Comparison of ENCODE assay signal across 11 mouse cellular contexts in genomic region chr19:31530616-31531015, GRCm38 (mm10).
DNase-seq lines count a peak whose midpoint lies in the region; ATAC-seq lines count a peak whose summit lies in the region.
"Had no signal": no experiment of that assay in that cellular context is flagged by ENCODE, and none has a peak within 500 bp of the region (broad histone marks: within the 10 kb centered on the region; RNA-seq: fewer than 3 reads in every experiment).

No protein-coding gene starts in this region.

- no peak for ATAC-seq in heart, embryonic 12.5 days (ENCODE audit: insufficient number of reproducible peaks, low FRiP score)
- ATAC-seq in hematopoietic stem cell, adult 5-6 weeks (replicated peaks in 1 of 2; ENCODE audit: insufficient read depth in 1 of 2, low FRiP score in 2 of 2, low TSS enrichment in 1 of 2, low read depth in 1 of 2, poor library complexity in 2 of 2, severe bottlenecking in 2 of 2): peak; percentile 60 to 62; a peak in 3 of 4 replicates
- peak; percentile 81; the same call in 1 of the 2 replicates for ATAC-seq in lung, embryonic 15.5 days (ENCODE audit: borderline replicate concordance, extremely low read depth, low FRiP score, low TSS enrichment)
- no peak for ATAC-seq in CD4-positive, CD25-positive, alpha-beta regulatory T cell, adult 4 months

- peak; percentile 14 to 15 for DNase-seq in heart, adult 18-20 months
- DNase-seq in NIH3T3 (ENCODE audit: low read depth): peak; percentile 95
- DNase-seq in layer of hippocampus, postnatal 25 days (ENCODE audit: extremely low spot score in 1 of 2, low spot score in 1 of 2): no peak
- no peak for DNase-seq in cerebellum, postnatal 25 days
- DNase-seq: thymus, postnatal 25 days had no signal

- no peaks in the 10 kb centered on the region for H3K9me3 ChIP-seq in heart, embryonic 12.5 days (replicated peaks)
- H3K9me3 ChIP-seq in lung, embryonic 15.5 days: no peaks in the 10 kb centered on the region
- H3K9me3 ChIP-seq: hindbrain, embryonic 15.5 days had no signal

- no peak overlapping the region for H3K27ac ChIP-seq in heart, embryonic 12.5 days (ENCODE audit: poor library complexity, severe bottlenecking)
- H3K27ac ChIP-seq in lung, embryonic 15.5 days: peak overlapping the region; percentile 57
- H3K27ac ChIP-seq: hindbrain, embryonic 15.5 days had no signal

- H3K4me2 ChIP-seq in heart, embryonic 12.5 days: no peak overlapping the region
- H3K4me2 ChIP-seq in lung, embryonic 15.5 days: 0 out of 2 replicates have a peak overlapping the region, but pooled peaks have one; percentile 14
- H3K4me2 ChIP-seq: hindbrain, embryonic 15.5 days had no signal

- H3K4me3 ChIP-seq in heart, embryonic 12.5 days: no peak overlapping the region
- H3K4me3 ChIP-seq in lung, embryonic 15.5 days: no peak overlapping the region
- H3K4me3 ChIP-seq: hindbrain, embryonic 15.5 days; myocyte had no signal

- whole genome bisulfite sequencing in heart, embryonic 12.5 days: 57% methylated on average over 5 of the region's 5 CpGs
- WGBS in lung, embryonic 15.5 days: 26% methylated on average over 5 of the region's 5 CpGs

- H3K36me3 ChIP-seq in heart, embryonic 12.5 days: no peaks in the 10 kb centered on the region
- no peaks in the 10 kb centered on the region for H3K36me3 ChIP-seq in lung, embryonic 15.5 days
- H3K36me3 ChIP-seq: hindbrain, embryonic 15.5 days had no signal

- peaks cover 16% of the 10 kb centered on the region for H3K4me1 ChIP-seq in heart, embryonic 12.5 days (replicated peaks)
- peaks cover 21% of the 10 kb centered on the region for H3K4me1 ChIP-seq in lung, embryonic 15.5 days

- no peaks in the 10 kb centered on the region for H3K27me3 ChIP-seq in heart, embryonic 12.5 days (replicated peaks)
- H3K27me3 ChIP-seq in lung, embryonic 15.5 days: no peaks in the 10 kb centered on the region
- H3K27me3 ChIP-seq: hindbrain, embryonic 15.5 days had no signal

- no peak overlapping the region for H3K9ac ChIP-seq in heart, embryonic 12.5 days
- no peak overlapping the region for H3K9ac ChIP-seq in lung, embryonic 15.5 days
- H3K9ac ChIP-seq: hindbrain, embryonic 15.5 days had no signal

Comparison
In these comparisons a context has a peak if more than half of its experiments do, and no peak if none do; other contexts are left out.
1. DNase-seq: peak in heart, adult 18-20 months (2 of 2) and NIH3T3 (single experiment); none in layer of hippocampus, postnatal 25 days (0 of 2) and cerebellum, postnatal 25 days (0 of 2).
2. ATAC-seq: peak in hematopoietic stem cell, adult 5-6 weeks (2 of 2) and lung, embryonic 15.5 days (single experiment); none in heart, embryonic 12.5 days (single experiment) and CD4-positive, CD25-positive, alpha-beta regulatory T cell, adult 4 months (single experiment).